Mouse (Mus musculus): Measurements from ENCODE around the gene Scgb1a1.
"Not testable (repeated sequence)": the region's sequence is repeated elsewhere in the genome, so short reads cannot be mapped to it uniquely, and the experiment has no call there.

The Scgb1a1 gene

DNA sequence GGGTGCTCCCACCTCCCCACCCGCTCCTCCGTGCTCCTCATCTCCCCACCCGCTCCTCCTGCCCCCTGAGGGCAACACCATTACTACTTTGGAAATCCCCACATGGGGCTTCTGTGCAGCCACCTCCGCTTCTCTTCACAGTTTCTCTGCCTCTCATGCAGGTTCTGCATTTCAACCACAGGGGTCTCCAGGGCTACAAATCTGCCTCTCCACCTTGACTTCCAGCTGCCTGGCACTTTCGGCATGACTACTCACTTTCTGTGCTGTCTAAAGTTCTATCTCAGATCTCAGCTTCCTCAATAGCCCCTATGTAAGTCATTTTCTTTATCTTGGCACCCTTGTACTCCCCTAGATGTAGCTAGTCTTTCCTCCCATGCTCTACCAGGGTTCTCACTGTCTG, 20.5 kb downstream of the Scgb1a1 start:
- in situ Hi-C loops (cut with MboI, MseI): loop anchor here (5.0 kb wide), 1 partner anchor 330 kb away; the partner anchor contains the start of gene Wdr74

DNA sequence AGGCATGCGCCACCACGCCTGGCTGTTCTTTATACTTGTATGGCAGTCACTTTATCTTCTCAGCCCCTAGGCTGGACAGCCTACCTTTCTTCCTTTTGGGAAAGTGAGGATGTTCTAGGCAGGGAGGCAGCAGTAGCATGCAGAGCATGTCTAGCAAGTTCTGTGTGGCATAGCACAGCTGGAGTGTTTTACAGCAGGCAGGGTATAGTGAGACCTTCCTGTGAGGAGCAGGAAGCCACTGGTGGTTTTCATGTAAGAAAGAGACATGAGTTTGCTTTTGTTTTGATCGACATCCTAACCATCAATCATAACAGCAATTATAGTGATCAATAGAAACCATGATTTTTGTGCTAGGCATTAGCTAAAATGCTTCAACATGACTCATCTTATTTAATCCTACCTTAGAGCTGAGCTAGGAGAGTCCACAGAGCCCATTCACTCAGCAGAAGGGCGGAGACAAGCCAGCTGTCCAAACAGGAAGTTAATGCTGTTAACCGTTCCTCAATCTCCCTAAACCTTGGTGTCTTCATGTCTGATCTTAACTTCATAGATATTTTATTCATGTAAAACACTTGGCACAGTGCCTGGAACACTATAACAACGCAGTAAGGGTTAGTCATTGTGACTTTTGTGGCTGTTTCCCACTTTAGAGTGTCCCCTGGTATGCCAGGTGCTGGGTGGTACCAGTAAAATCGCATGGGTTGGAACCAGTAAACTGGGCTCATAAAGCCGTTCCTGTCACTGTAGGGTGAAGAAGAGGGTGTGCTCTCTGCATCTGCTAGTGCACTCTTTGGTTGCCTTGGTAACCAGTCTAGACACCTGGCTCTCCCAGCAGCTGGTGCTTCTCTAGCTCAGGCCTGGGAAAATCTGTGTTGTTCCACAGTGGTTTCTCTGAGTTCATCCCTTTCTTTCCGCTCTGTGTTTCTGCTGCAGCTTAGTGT, 21.9 kb downstream of the Scgb1a1 start:
- in situ Hi-C loops (cut with MboI, MseI): loop anchor here (5.0 kb wide), 1 partner anchor 329 kb away; the partner anchor contains the start of gene Wdr74

GRCm38 (mm10) chr19:9063831-9064230, 23.9 kb downstream of the Scgb1a1 start:
- in situ Hi-C loops (cut with MboI, MseI): no loop called here

DNA sequence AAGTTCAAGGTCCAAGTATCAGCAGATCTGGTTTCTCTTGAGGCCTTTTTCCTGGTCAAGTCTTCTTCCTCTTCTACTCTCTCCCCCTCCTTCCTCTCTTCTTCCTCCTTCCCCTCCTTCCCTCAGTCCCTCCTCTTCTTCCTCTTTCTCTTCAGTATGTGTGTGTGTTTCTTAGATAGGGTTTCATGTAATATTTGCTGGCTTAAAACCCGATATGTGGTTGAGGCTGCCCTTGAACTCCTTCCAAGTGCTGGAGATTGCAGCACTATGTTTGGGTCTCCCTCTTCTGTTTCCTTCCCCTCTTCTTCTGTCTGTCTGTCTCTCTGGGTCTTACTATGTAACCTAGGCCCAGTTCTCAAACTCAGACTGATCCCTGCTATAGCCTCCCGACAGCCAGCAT, 24.9 kb downstream of the Scgb1a1 start:
- in situ Hi-C loops (cut with MboI, MseI): no loop called here

DNA sequence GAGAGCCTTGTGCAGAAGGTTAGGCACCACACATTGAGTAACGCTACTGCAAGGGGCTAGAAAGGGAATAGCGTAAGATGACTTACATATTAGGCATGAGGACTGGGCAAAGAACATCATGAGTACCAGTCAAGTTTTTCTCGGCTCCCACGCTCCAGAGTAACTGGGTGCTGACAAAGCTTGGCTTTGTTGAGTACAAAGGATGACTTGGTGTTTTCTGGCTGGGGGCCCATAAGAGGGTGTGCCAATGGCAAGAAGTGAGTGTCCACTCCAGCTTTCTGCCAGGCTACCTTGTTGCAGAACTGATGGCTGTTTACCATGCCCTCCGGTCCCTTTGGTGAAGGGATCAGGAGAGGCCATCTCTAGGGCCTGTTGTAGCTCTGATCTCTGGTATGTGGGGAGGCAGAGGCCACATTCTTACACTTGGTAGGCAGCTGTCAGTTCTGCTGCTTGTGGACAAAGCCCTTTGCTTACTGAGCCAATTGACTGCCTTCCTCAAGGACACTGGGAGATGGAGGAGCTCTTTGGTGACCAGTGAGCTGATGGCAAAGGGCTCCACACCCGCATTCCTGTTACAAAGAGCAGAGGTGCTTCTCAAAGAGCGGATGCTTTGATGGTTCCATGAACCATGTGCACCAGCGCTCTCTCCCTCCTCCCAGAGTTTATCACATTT, 26.4 kb downstream of the Scgb1a1 start:
- in situ Hi-C loops (cut with MboI, MseI): no loop called here

DNA sequence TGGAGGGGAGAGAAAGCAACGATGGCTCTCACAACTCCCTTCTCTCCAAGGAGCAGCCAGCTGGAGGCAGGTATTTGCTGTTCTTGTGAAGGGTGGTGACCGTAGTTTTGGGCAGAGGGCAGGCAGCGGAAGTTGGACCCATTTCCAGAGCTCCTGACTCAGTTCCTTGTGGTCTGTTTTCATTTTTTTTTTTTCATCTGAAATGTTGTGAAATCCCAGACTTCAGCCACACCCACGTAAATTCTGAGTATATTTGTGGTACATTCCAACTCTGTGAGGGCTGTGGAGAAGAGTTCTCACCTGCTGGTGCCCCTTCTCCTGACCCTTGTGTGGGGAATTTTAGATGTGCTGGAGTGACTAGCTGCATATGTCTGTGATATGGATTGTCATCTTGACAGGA, 27.7 kb downstream of the Scgb1a1 start:
- in situ Hi-C loops (cut with MboI, MseI): no loop called here

- in situ Hi-C loops (cut with MboI, MseI): no loop called here
These were observed 28.4 kb downstream of the Scgb1a1 start for GRCm38 (mm10) chr19:9059391-9059790.

- in situ Hi-C loops (cut with MboI, MseI): no loop called here
These were observed 28.8 kb downstream of the Scgb1a1 start for GRCm38 (mm10) chr19:9058944-9059343.

DNA sequence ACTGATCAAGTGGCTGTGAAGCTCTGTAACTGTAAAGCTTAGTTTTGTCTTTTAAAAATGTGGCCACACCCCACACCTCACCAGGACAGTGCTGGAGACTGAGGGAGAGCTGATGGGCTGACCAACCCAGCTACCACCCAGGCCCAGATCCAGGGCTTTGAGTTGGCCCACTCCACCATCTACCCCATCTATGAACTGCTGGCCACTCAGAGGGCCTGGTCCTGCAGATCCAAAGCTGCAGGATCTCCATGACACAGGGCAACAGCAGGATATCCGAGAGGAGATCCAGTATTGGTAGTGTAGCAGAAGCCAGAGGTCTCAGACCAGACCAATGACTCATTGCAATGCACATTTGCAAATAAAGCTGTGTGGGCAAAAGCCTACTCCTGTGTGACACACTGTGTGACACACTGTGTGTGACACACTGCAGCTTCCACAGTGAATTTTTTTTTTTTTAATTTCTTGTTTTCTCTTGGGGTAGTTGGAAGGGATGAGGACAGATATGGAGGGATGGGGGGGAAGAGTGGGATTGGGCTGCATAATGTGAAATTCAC, 29.4 kb downstream of the Scgb1a1 start:
- in situ Hi-C loops (cut with MboI, MseI): no loop called here

GRCm38 (mm10) chr19:9057679-9058078, 30.1 kb downstream of the Scgb1a1 start:
- in situ Hi-C loops (cut with MboI, MseI): no loop called here

- in situ Hi-C loops (cut with MboI, MseI): no loop called here
These were observed 31.9 kb downstream of the Scgb1a1 start for GRCm38 (mm10) chr19:9055703-9056355.

GRCm38 (mm10) chr19:9055153-9055552, 32.6 kb downstream of the Scgb1a1 start:
- in situ Hi-C loops (cut with MboI, MseI): no loop called here

DNA sequence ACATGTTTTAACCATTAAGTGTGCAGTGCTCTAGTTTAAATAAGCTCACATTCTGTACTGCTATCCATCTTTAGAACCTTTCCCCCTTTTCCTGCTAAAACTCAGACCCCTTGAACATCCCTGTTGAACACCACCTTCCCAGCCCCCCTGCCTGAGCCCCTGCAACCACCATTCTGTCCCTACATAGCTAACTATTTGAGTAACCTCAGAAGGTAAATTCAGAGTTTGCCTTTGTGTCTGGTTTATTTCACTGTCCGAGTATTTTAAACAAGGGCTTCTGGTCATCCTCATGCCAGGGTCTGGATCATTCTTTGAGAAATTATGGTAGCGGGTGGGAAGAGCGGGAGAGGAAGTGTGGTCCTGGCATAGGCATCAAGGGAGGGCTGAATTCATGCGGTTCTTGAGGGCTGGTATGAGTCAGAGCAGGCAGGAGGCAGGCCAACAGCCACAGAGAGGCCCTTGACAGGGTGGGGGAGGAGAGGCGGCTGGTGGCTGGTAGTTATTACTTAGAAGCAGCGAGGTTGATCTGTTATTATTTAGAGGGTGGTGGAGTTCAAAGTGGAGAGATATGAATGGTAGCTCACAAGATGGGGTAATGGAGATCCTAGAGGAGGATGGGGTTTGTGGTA, 34.8 kb downstream of the Scgb1a1 start:
- in situ Hi-C loops (cut with MboI, MseI): no loop called here

- in situ Hi-C loops (cut with MboI, MseI): not testable (repeated sequence)
These were observed 35.8 kb downstream of the Scgb1a1 start for GRCm38 (mm10) chr19:9051985-9052384.

DNA sequence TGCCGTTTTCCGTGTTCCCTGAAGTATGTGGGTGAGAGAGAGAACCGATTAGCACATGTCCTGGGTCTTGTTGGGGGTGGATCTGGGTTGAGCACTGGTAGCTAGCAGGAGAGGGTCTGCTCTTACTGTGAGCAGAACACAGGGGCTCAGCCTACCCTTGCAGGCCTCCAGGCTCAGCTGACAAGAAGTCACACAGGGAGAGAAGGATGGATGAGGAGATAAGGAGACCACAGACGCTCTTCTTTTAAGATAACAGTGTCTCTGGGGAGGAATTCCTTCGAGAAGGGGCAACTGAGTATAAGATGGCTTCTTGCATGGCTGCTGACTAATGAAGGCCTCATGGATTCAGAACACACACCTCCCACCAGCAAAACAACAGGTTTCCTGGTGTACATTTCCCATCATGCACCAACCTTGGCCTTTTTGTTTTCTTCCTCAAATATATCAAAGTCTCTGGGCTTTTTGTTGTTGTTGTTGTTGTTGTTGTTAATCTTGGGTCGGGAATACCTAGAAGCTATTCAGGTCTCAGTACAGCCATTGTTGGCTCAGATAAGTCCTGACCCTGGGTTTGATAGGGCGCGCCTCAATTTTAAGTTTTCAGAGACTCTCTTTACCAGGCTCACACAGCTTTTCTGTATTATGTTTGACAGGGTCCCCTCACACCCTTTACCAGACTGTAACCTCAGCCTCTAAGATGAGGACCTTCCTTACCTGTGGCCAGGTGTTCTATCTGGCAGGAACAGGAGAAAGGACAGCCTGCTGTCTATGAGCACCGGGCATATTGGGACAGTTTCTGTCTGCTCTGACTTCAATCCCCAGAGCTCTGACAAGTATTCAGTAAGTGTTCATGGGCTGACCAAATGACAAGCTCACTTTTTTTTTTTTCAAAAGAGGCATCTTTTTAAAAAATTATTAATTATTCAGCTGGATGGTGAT, 37.2 kb downstream of the Scgb1a1 start:
- in situ Hi-C loops (cut with MboI, MseI): no loop called here

- in situ Hi-C loops (cut with MboI, MseI): no loop called here
These were observed 38.6 kb downstream of the Scgb1a1 start for GRCm38 (mm10) chr19:9048981-9049687.

DNA sequence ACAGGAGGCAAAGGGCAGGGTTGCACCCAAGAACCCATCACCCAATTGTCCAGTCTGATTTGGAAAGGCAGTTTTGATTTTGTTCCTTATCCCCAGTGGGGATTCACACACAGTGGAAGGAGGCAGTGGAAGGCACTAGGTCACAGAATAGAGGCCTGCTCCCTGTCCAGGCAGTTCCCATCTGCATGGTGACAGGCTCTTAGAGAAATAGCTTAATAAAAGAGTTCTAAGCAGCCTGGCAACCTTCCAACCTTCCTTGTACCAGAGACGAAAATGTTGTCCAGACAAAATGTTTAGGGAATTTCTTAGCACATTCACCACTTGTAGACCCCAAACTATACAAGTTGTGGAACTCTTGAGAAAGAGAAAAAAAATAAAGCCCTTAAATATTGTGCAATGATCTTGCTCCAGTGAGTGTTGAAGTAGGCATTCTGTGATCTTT, 39.8 kb downstream of the Scgb1a1 start:
- in situ Hi-C loops (cut with MboI, MseI): no loop called here

GRCm38 (mm10) chr19:9047207-9047945, 40.4 kb downstream of the Scgb1a1 start:
- in situ Hi-C loops (cut with MboI, MseI): no loop called here

DNA sequence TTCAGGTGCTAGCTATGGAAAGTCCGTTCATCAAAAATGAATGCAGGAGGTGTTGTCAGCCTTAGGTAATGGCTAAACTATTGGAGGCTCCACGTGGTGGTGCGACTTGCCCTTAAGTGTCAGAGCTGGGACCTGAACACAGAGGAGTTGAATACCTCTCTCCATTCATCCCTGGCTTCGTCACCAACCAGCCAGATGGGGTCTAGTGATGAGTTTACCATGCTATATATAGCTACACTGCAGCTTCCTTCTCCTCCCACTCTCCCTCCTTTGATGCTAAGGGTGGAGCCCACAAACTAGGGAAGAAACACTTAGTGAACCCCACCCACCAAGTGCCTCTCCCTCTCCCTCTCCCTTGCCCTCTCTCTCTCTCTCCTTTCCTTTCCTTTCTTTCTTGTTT, 43.5 kb downstream of the Scgb1a1 start:
- in situ Hi-C loops (cut with MboI, MseI): no loop called here
